Mouse (Mus musculus) lung, postnatal 0 days (tissue): ENCODE data around the gene Tubb2b. TPM values are rescaled to one million over a fixed set of nuclear protein-coding genes. Genes with fewer than 3 reads are reported as not detected.

ENCODE experiments used
- ATAC-seq: fragments of 200-750 bp; cut with Nextera tagmentation; 2 replicates; pipeline ENCODE4 v1.8.0; 2017; ENCODE audit warnings: moderate library complexity
- DNase-seq: peaks from one replicate; pipeline ENCODE4 v3.0.0-alpha.2; 2016; ENCODE audit warnings: low spot score
- H3K27ac ChIP-seq: fragments of 300-500 bp; sonication (generic); 2 replicates; pipeline ENCODE4 v1.5.1; 2014; ENCODE audit warnings: antibody characterized with exemption, mild to moderate bottlenecking, low read length, mixed read lengths
- H3K27me3 ChIP-seq: fragments of 300-500 bp; sonication (generic); replicated peaks from 2 replicates; pipeline ENCODE4 v1.6.1; 2014; ENCODE audit warnings: low read length, mixed read lengths; ENCODE audit not compliant: insufficient read depth
- H3K36me3 ChIP-seq: fragments of 300-500 bp; sonication (generic); 2 replicates; pipeline ENCODE4 v1.6.1; 2014; ENCODE audit warnings: low read length, mixed read lengths; ENCODE audit not compliant: insufficient read depth
- H3K4me1 ChIP-seq: fragments of 300-500 bp; sonication (generic); 2 replicates; pipeline ENCODE4 v1.6.1; 2014; ENCODE audit warnings: antibody characterized with exemption, low read depth, low read length, mixed read lengths; ENCODE audit not compliant: insufficient read depth
- H3K4me2 ChIP-seq: fragments of 300-500 bp; sonication (generic); replicated peaks from 2 replicates; pipeline ENCODE4 v1.6.1; 2014; ENCODE audit warnings: low read depth, mild to moderate bottlenecking, low read length, moderate library complexity, mixed read lengths
- H3K4me3 ChIP-seq: fragments of 300-500 bp; sonication (generic); 2 replicates; pipeline ENCODE4 v1.5.1; 2014; ENCODE audit warnings: low read depth, low read length
- H3K9ac ChIP-seq: fragments of 300-500 bp; sonication (generic); replicated peaks from 2 replicates; pipeline ENCODE4 v1.6.1; 2014; ENCODE audit warnings: low read depth, mild to moderate bottlenecking
- H3K9me3 ChIP-seq: fragments of 300-500 bp; sonication (generic); 2 replicates; pipeline ENCODE4 v1.6.1; 2016; ENCODE audit warnings: low read length, mixed read lengths
- CTCF ChIP-seq: IDR thresholded peaks from 2 replicates; pipeline ENCODE4 v1.5.1; 2016; ENCODE audit warnings: antibody characterized with exemption, mild to moderate bottlenecking
- EP300 ChIP-seq: IDR thresholded peaks from 2 replicates; pipeline ENCODE4 v1.6.1; 2016; ENCODE audit warnings: antibody characterized with exemption, mild to moderate bottlenecking, control low read depth
- WGBS: fragments of 180-500 bp; shearing (Covaris S2); extraction: QIAGEN DNeasy Blood & Tissue Kit; methylation state at CpG from one replicate; pipeline ENCODE4 v1.1.7; 2014; 5-methylcytosine and 5-hydroxymethylcytosine counted together
- polyA plus RNA-seq: library from polyadenylated mRNA; unstranded; fragments of >200 nt; fragmentation: Nextera tagmentation; extraction: Ambion mirVana; gene quantifications from 2 replicates; pipeline ENCODE4 v1.2.1, GENCODE M21; 2015

Tubb2b gene
- polyA plus RNA-seq, 1 experiment from 2014 or later: 7.5 TPM

DNA sequence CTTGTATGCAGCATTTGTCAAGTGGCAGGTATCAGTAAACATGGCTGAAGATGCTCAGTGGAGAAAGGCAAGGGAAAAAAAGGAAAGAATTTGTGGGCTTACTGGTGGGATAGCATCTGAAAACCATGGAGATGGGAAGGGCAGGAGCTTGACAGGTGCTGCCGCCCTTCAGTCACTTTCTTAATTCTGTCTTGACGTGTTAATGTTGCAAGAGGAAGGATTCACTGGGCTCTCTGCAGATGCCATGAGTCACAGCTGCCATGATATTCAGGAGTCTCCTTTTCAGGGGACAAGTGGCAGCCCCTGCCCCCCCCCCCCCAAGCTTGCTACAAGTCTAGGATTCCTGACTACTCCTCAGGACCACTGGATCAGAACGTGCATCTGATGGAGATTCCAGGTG lies 18.4 kb downstream of the Tubb2b start:
- ATAC-seq (no peak), DNase-seq (no peak)
- no peak overlapping the region for H3K4me2 ChIP-seq
- H3K27me3 ChIP-seq: no peaks in the 10 kb centered on the region
- 88% methylated on average over 3 of the region's 3 CpGs for WGBS
- no peak overlapping the region for H3K27ac ChIP-seq
- no peaks in the 10 kb centered on the region for H3K9me3 ChIP-seq
- no peaks in the 10 kb centered on the region for H3K4me1 ChIP-seq
- H3K4me3 ChIP-seq: no peak overlapping the region
- no peak for TF ChIP-seq CTCF
- no peak for TF ChIP-seq EP300
- H3K36me3 ChIP-seq: no peaks in the 10 kb centered on the region
- no peak overlapping the region for H3K9ac ChIP-seq

DNA sequence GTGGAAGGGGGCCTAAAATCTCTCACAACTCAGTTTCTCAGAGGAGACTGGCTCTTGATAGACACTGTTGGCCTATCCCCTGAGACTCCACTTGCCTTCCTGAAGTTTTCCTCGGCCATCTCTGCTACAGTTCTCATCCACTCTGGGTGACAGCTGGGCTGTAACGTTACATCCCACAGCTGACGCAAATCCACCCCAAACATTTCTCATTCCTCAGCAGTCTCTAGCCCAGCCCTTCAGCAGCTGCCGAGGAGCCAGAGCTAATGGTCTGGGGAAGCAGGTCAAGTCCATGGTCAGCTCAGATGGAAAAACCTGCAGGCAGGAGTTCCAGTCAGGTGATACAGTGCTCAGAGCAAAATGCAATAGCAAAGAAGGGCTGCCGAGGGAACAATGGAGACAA lies 19.2 kb downstream of the Tubb2b start:
- no peaks in the 10 kb centered on the region for H3K36me3 ChIP-seq
- WGBS: 42% methylated on average over 5 of the region's 5 CpGs
- no peak for DNase-seq
- no peak overlapping the region for H3K9ac ChIP-seq
- H3K27ac ChIP-seq: no peak overlapping the region
- H3K4me2 ChIP-seq: no peak overlapping the region
- no peak overlapping the region for H3K4me3 ChIP-seq
- no peaks in the 10 kb centered on the region for H3K27me3 ChIP-seq
- ATAC-seq: no peak
- TF ChIP-seq CTCF (no peak), EP300 (no peak)
- H3K4me1 ChIP-seq: no peaks in the 10 kb centered on the region
- H3K9me3 ChIP-seq: no peaks in the 10 kb centered on the region

DNA sequence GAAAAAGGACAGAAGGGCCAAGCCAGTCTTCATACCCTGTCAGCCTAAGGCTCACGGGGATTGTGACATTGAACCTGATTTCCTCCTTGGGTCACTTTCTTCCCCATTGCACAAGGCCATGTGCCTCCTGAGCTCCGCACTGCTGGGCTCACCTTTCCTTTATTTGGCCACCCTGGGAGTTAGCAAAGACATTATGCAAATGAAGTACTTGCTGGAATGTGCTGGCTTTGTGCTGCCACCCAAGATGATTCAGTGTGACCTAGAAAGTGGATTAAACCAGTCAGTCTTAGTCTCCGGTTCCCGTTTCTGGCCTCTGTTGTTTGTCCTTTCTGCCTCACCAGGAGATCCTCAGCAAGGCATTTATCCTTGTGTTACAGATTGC lies 20.6 kb downstream of the Tubb2b start:
- no peak for TF ChIP-seq CTCF
- TF ChIP-seq EP300: no peak
- H3K27me3 ChIP-seq: no peaks in the 10 kb centered on the region
- peak; percentile 73 for DNase-seq
- H3K27ac ChIP-seq: no peak overlapping the region
- H3K4me1 ChIP-seq: no peaks in the 10 kb centered on the region
- H3K9ac ChIP-seq: no peak overlapping the region
- no peak overlapping the region for H3K4me2 ChIP-seq
- 46% methylated on average over 4 of the region's 4 CpGs for whole genome bisulfite sequencing
- H3K36me3 ChIP-seq: no peaks in the 10 kb centered on the region
- H3K4me3 ChIP-seq: no peak overlapping the region
- no peaks in the 10 kb centered on the region for H3K9me3 ChIP-seq
- ATAC-seq: peak; percentile 73

DNA sequence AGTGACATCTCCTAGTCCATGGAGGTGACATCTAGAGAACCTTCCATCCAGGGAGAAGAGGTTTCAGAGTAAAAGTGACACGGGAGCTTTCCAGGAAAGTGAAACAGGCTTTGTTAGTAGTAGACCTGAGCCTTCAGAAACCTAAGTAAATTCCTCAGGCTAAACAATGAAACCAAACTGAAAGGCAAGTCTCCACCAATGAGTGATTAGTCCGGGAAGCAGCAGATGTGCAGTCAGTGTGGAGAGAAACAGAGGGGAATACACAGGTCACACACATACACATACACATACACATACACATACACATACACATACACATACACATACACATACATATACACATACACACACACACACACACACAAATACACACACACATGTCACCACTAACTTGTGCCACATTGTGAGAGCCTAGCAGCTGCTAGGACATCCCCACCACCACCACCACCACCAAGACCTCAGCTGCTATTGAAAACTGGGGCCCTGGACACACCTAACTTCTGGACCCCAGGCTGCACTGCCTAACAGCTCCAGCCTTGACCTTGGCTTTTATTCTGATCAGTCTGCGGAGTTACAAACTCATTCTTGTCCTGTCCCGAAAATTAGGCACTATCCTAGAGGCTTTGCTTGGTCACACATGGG lies 21.1 kb downstream of the Tubb2b start:
- ATAC-seq: no peak

DNA sequence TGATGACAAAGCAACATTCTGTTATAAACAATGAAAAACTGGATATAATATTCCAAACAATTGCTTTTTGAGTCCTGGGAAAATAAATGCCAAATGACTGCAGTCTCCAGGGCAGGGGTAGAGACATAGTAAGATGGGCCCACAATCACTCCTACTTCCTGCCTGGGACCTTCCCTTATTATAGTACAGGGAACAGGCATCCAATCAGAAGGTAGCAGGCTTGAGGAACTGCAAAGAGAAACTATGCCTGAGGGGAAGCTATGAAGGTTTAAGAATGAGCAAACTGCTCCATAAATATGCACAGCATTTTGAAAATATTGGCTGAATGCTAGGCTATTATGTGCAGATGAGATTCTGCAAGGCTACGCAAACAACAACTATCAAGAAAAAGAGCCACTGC lies 23.3 kb downstream of the Tubb2b start:
- Histone ChIP-seq H3K4me3 (no peak overlapping the region), H3K27ac (no peak overlapping the region), H3K36me3 (no peaks in the 10 kb centered on the region), H3K4me2 (no peak overlapping the region), H3K27me3 (no peaks in the 10 kb centered on the region), H3K9ac (no peak overlapping the region), H3K9me3 (no peaks in the 10 kb centered on the region), H3K4me1 (no peaks in the 10 kb centered on the region)
- ATAC-seq: no peak
- TF ChIP-seq CTCF (no peak), EP300 (no peak)
- 96% methylated on average over 1 of the region's 1 CpGs for WGBS
- no peak for DNase-seq

More for the DNA sequence above, 21.1 kb downstream of the Tubb2b start:
- no peak for DNase-seq
- H3K4me3 ChIP-seq: no peak overlapping the region
- 65% methylated on average over 4 of the region's 4 CpGs for whole genome bisulfite sequencing
- no peak overlapping the region for H3K9ac ChIP-seq
- no peaks in the 10 kb centered on the region for H3K36me3 ChIP-seq
- no peak overlapping the region for H3K27ac ChIP-seq
- TF ChIP-seq CTCF (no peak), EP300 (no peak)
- no peaks in the 10 kb centered on the region for H3K9me3 ChIP-seq
- H3K4me2 ChIP-seq: no peak overlapping the region
- no peaks in the 10 kb centered on the region for H3K4me1 ChIP-seq
- no peaks in the 10 kb centered on the region for H3K27me3 ChIP-seq

DNA sequence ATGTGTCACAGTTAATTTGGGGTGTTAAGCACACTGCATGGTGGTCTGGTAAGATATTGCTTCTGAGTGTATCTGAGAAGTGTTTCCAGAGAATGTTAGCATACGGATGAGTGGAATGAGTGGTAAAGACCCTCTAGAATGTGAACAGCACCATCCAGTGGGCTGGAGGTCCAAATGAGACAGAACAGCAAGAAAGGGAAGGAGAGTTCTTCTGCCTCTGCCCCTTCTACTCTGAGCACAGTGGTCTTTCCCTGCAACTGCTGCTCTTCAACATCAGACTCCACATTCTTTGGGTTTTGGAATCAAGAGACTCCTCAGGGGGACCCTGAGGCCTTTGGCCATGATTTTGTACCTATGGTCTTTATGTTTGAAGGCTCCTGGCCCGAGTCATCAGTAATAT lies 24.0 kb downstream of the Tubb2b start:
- no peak overlapping the region for H3K4me3 ChIP-seq
- DNase-seq: no peak
- no peaks in the 10 kb centered on the region for H3K36me3 ChIP-seq
- H3K9me3 ChIP-seq: no peaks in the 10 kb centered on the region
- no peak for ATAC-seq
- H3K27ac ChIP-seq: no peak overlapping the region
- H3K4me1 ChIP-seq: no peaks in the 10 kb centered on the region
- H3K4me2 ChIP-seq: no peak overlapping the region
- TF ChIP-seq CTCF (peak; percentile 21; the same call in 1 of the 2 replicates), EP300 (no peak)
- no peaks in the 10 kb centered on the region for H3K27me3 ChIP-seq
- WGBS: 82% methylated on average over 2 of the region's 2 CpGs
- no peak overlapping the region for H3K9ac ChIP-seq

DNA sequence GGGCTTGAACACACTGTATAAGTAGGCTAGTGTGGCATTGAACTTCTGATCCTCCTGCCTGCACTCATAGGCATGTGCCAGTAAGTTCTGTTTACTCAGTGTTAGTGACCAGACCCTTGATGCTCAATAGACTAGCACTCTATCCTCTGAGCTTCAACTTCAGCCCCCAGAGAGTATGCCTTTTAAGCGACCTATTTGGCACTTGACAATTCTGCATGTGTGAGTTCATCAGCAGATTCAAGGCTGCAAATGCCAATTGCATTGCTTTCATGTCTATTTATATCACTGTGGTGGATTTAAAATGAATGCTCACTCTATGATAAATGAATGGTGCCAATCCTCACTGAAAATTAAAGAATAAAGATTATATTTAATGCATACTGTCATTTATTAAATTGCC lies 24.9 kb downstream of the Tubb2b start:
- WGBS: 42% methylated on average over 1 of the region's 1 CpGs
- no peak for DNase-seq
- Histone ChIP-seq H3K4me3 (no peak overlapping the region), H3K4me2 (no peak overlapping the region), H3K4me1 (no peaks in the 10 kb centered on the region), H3K36me3 (no peaks in the 10 kb centered on the region), H3K27me3 (no peaks in the 10 kb centered on the region), H3K27ac (no peak overlapping the region), H3K9me3 (no peaks in the 10 kb centered on the region), H3K9ac (no peak overlapping the region)
- TF ChIP-seq CTCF (no peak), EP300 (no peak)
- no peak for ATAC-seq
